Mouse (Mus musculus) forebrain, postnatal 0 days (tissue): ENCODE results near the gene Gm49322. TPM values are rescaled to one million over a fixed set of nuclear protein-coding genes. Genes with fewer than 3 reads are reported as not detected.

Source experiments
- ATAC-seq: fragments of 200-750 bp; cut with Nextera tagmentation; 2 replicates; pipeline ENCODE4 v1.8.0; 2017; ENCODE audit warnings: mild to moderate bottlenecking, moderate library complexity
- DNase-seq: peaks from one replicate; pipeline ENCODE4 v3.0.0-alpha.2; 2015
- H3K27ac ChIP-seq: fragments of 300-500 bp; sonication (generic); 2 replicates; pipeline ENCODE4 v1.5.1; 2014; ENCODE audit warnings: low read depth, mild to moderate bottlenecking, antibody characterized with exemption, low read length, moderate library complexity, mixed read lengths
- H3K27me3 ChIP-seq: fragments of 300-500 bp; sonication (generic); 2 replicates; pipeline ENCODE4 v1.6.1; 2014; ENCODE audit warnings: mild to moderate bottlenecking, low read length, mixed read lengths; ENCODE audit not compliant: insufficient read depth
- H3K36me3 ChIP-seq: fragments of 300-500 bp; sonication (generic); 2 replicates; pipeline ENCODE4 v1.6.1; 2014; ENCODE audit warnings: mild to moderate bottlenecking, moderate library complexity; ENCODE audit not compliant: insufficient read depth
- H3K4me1 ChIP-seq: fragments of 300-500 bp; sonication (generic); 2 replicates; pipeline ENCODE4 v1.6.1; 2014; ENCODE audit warnings: antibody characterized with exemption; ENCODE audit not compliant: insufficient read depth
- H3K4me2 ChIP-seq: fragments of 300-500 bp; sonication (generic); 2 replicates; pipeline ENCODE4 v1.6.1; 2014; ENCODE audit warnings: low read depth, mild to moderate bottlenecking, moderate library complexity
- H3K4me3 ChIP-seq: fragments of 300-500 bp; sonication (generic); 2 replicates; pipeline ENCODE4 v1.5.1; 2014; ENCODE audit warnings: low read depth, low read length, mixed read lengths
- H3K9ac ChIP-seq: fragments of 300-500 bp; sonication (generic); 2 replicates; pipeline ENCODE4 v1.6.1; 2014; ENCODE audit warnings: mild to moderate bottlenecking
- H3K9me3 ChIP-seq: fragments of 300-500 bp; sonication (generic); 2 replicates; pipeline ENCODE4 v1.6.1; 2016; ENCODE audit warnings: low read length
- CTCF ChIP-seq: sonication (generic); IDR thresholded peaks from 2 replicates; pipeline ENCODE4 v1.5.1; 2016; ENCODE audit warnings: antibody characterized with exemption, control low read depth, low read depth
- WGBS: fragments of 180-500 bp; shearing (Covaris S2); extraction: QIAGEN DNeasy Blood & Tissue Kit; methylation state at CpG from one replicate; pipeline ENCODE4 v1.1.7; 2014; 5-methylcytosine and 5-hydroxymethylcytosine counted together
- polyA plus RNA-seq: library from polyadenylated mRNA; unstranded; fragments of >200 nt; fragmentation: Nextera tagmentation; extraction: Ambion mirVana; gene quantifications from 2 replicates; pipeline ENCODE4 v1.2.1, GENCODE M21; 2015
- total RNA-seq: library from RNA; depleted of rRNA; stranded (reverse); fragments of >200 nt; gene quantifications from 2 replicates; pipeline ENCODE4 v1.2.3, GENCODE M21; 2014

Gm49322 gene
- total and polyA plus RNA-seq, 2 experiments from 2014 or later = 0.69 to 2.7 TPM

GRCm38 (mm10) chr10:80589879-80590854, 15.7 kb upstream of the Gm49322 start, which contains the start of gene Abhd17a:
Gene Abhd17a (minus strand): TSS chr10:80590341.
- no peak for TF ChIP-seq CTCF
- peak within 1 kb of the TSS; percentile 75 for H3K27ac ChIP-seq
- H3K36me3 ChIP-seq = peaks cover 11% of the 10 kb centered on the region; the same call in 1 of the 2 replicates
- H3K9ac ChIP-seq = peak within 1 kb of the TSS; percentile 90
- no peaks in the 10 kb centered on the region for H3K9me3 ChIP-seq
- peak within 1 kb of the TSS; percentile 86 for H3K4me3 ChIP-seq
- peak within 1 kb of the TSS; percentile 98 for H3K4me2 ChIP-seq
- DNase-seq (peak; percentile 97), ATAC-seq (peak; percentile 99)
- WGBS = 2% methylated on average over 64 of the region's 73 CpGs
- no peaks in the 10 kb centered on the region for H3K27me3 ChIP-seq
- peaks cover 10% of the 10 kb centered on the region for H3K4me1 ChIP-seq

GRCm38 (mm10) chr10:80596318-80596717, 9.5 kb upstream of the Gm49322 start:
- no peak overlapping the region for H3K9ac ChIP-seq
- ATAC-seq (no peak), DNase-seq (no peak)
- H3K9me3 ChIP-seq = no peaks in the 10 kb centered on the region
- no peaks in the 10 kb centered on the region for H3K4me1 ChIP-seq
- WGBS = 45% methylated on average over 4 of the region's 4 CpGs
- H3K27ac ChIP-seq = no peak overlapping the region
- H3K36me3 ChIP-seq = no peaks in the 10 kb centered on the region
- no peaks in the 10 kb centered on the region; the same call in 1 of the 2 replicates for H3K27me3 ChIP-seq
- no peak overlapping the region for H3K4me2 ChIP-seq
- TF ChIP-seq CTCF = no peak
- no peak overlapping the region for H3K4me3 ChIP-seq

DNA sequence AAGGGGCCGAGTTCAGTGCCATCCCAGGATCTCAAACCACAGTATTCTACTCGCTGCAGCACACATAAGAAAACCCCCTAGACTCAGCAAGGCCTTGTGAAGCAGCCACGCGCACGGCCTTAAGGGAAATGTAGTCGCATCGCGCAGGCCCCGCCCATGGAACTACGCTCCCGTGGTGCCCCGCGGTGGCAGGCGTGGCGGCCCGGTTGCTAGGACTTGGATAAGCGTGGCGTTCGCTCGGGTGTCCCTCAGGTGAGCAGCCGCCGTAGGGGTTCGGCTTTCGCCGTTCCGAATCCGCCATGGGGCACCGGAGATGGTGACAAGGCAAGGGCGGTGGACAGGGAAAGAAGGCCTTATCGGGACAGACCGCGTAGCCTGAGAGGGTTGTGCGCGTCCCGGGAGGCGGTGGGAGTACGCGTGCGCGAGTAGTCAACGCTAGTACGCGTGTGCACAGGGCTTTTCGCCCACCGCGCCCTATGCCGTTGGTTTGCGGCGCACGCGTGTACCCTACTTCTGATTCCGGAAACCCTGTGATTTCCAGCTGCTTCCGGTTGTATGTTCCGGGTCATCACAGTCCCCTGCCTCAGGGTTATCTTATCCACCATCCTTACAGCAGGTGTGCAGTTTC, 3.0 kb upstream of the Gm49322 start, which contains the start of the genes Scamp4 and Adat3:
TSS of gene Scamp4 (plus strand) at position 175 of the 628 bp plus-strand sequence.
TSS of gene Adat3 (plus strand) at position 183 of the 628 bp plus-strand sequence.
- ATAC-seq = peak; percentile 98
- DNase-seq = peak; percentile 98
- Histone ChIP-seq H3K4me2 (peak within 1 kb of the TSS; percentile 66), H3K4me3 (peak within 1 kb of the TSS; percentile 64), H3K27ac (peak within 1 kb of the TSS; percentile 93), H3K9ac (peak within 1 kb of the TSS; percentile 57), H3K36me3 (peaks cover 18% of the 10 kb centered on the region), H3K27me3 (no peaks in the 10 kb centered on the region; the same call in 1 of the 2 replicates), H3K4me1 (peaks cover 12% of the 10 kb centered on the region; the same call in 1 of the 2 replicates), H3K9me3 (no peaks in the 10 kb centered on the region)
- WGBS = 1% methylated on average over 54 of the region's 54 CpGs
- 0 out of 2 replicates have a peak, but pooled peaks have one; percentile 7 for TF ChIP-seq CTCF

- DNase-seq = no peak
- ATAC-seq = no peak
Observed at GRCm38 (mm10) chr10:80603364-80603763, 2.5 kb upstream of the Gm49322 start.

DNA sequence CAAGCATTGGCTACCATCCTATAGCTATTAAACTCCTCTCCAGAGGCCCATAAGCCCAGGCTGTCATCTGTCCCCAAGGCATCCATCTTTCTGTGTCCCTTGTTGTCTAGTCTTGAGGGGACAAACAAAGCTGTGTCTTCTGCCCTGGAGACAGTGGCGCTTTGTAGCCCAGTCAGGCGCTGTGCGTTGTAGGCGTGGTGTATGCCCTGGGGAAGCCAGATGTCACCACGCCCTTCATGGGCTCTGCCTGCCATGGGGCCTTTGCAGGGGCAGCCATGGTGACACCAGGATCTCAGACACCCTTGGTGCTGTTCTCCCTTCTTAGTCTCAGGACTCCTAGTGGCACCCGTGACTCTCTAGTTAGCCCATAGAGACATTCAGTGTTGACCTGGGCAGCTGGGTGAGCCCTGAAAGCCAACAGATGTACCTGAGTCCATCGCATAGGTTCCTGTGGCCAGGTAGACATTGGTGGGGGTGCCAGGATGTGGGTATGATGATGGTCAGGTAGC, 1.8 kb upstream of the Gm49322 start:
- H3K27me3 ChIP-seq = no peaks in the 10 kb centered on the region; the same call in 1 of the 2 replicates
- DNase-seq = no peak
- no peaks in the 10 kb centered on the region for H3K9me3 ChIP-seq
- peaks cover 12% of the 10 kb centered on the region; the same call in 1 of the 2 replicates for H3K4me1 ChIP-seq
- no peak overlapping the region for H3K27ac ChIP-seq
- 96% methylated on average over 7 of the region's 7 CpGs for WGBS
- H3K4me2 ChIP-seq = peak overlapping the region; percentile 66
- H3K4me3 ChIP-seq = no peak overlapping the region
- H3K9ac ChIP-seq = peak overlapping the region; percentile 57; the same call in 1 of the 2 replicates
- peaks cover 30% of the 10 kb centered on the region for H3K36me3 ChIP-seq
- ATAC-seq = no peak
- no peak for TF ChIP-seq CTCF

More at GRCm38 (mm10) chr10:80603364-80603763, 2.5 kb upstream of the Gm49322 start:
- TF ChIP-seq CTCF = no peak
- no peaks in the 10 kb centered on the region; the same call in 1 of the 2 replicates for H3K27me3 ChIP-seq
- H3K36me3 ChIP-seq = peaks cover 23% of the 10 kb centered on the region
- peak overlapping the region; percentile 57 for H3K9ac ChIP-seq
- peak overlapping the region; percentile 64 for H3K4me3 ChIP-seq
- 36% methylated on average over 7 of the region's 7 CpGs for WGBS
- no peaks in the 10 kb centered on the region for H3K9me3 ChIP-seq
- peak overlapping the region; percentile 93 for H3K27ac ChIP-seq
- H3K4me1 ChIP-seq = peaks cover 12% of the 10 kb centered on the region; the same call in 1 of the 2 replicates
- H3K4me2 ChIP-seq = peak overlapping the region; percentile 66

GRCm38 (mm10) chr10:80604988-80605387, 833 bp upstream of the Gm49322 start:
- no peak overlapping the region for H3K4me2 ChIP-seq
- DNase-seq (no peak), ATAC-seq (no peak)
- H3K4me1 ChIP-seq = peaks cover 12% of the 10 kb centered on the region; the same call in 1 of the 2 replicates
- WGBS = 93% methylated on average over 2 of the region's 2 CpGs
- H3K36me3 ChIP-seq = peaks cover 38% of the 10 kb centered on the region
- H3K9me3 ChIP-seq = no peaks in the 10 kb centered on the region
- H3K27me3 ChIP-seq = no peaks in the 10 kb centered on the region
- H3K9ac ChIP-seq = no peak overlapping the region
- no peak for TF ChIP-seq CTCF
- H3K4me3 ChIP-seq = no peak overlapping the region
- no peak overlapping the region for H3K27ac ChIP-seq
